Mouse (Mus musculus) c-Kit-negative CD71-positive TER-119-positive erythroid progenitor cells, embryonic 14.5 days (primary cell): Measurements from ENCODE around the gene Slit3.

Experiments
- DNase-seq: peaks from one replicate; pipeline ENCODE4 v3.0.0-alpha.2; 2013; ENCODE audit warnings: low read depth, low spot score

Gene Slit3

GRCm38 (mm10) chr11:35454191-35454725, 333.2 kb downstream of the Slit3 start:
- no peak for DNase-seq

- DNase-seq: no peak
Observed at GRCm38 (mm10) chr11:35454781-35455180, 333.8 kb downstream of the Slit3 start.

GRCm38 (mm10) chr11:35458068-35458467, 337.0 kb downstream of the Slit3 start:
- DNase-seq: no peak

GRCm38 (mm10) chr11:35466701-35467100, 345.7 kb downstream of the Slit3 start:
- no peak for DNase-seq

- DNase-seq: no peak
Observed at GRCm38 (mm10) chr11:35468847-35469246, 347.8 kb downstream of the Slit3 start.

GRCm38 (mm10) chr11:35469940-35470339, 348.9 kb downstream of the Slit3 start:
- DNase-seq: no peak

- no peak for DNase-seq
Observed at GRCm38 (mm10) chr11:35470853-35471252, 349.8 kb downstream of the Slit3 start.

GRCm38 (mm10) chr11:35472842-35473616, 352.0 kb downstream of the Slit3 start:
- no peak for DNase-seq

GRCm38 (mm10) chr11:35473617-35473996, 352.6 kb downstream of the Slit3 start:
- no peak for DNase-seq

- no peak for DNase-seq
Observed at GRCm38 (mm10) chr11:35480146-35480545, 359.1 kb downstream of the Slit3 start.

GRCm38 (mm10) chr11:35481611-35482363, 360.8 kb downstream of the Slit3 start:
- no peak for DNase-seq

GRCm38 (mm10) chr11:35487966-35488365, 366.9 kb downstream of the Slit3 start:
- DNase-seq: no peak

GRCm38 (mm10) chr11:35491701-35492100, 370.7 kb downstream of the Slit3 start:
- no peak for DNase-seq

GRCm38 (mm10) chr11:35496874-35497273, 375.9 kb downstream of the Slit3 start:
- no peak for DNase-seq

- no peak for DNase-seq
Observed at GRCm38 (mm10) chr11:35497961-35498360, 376.9 kb downstream of the Slit3 start.

GRCm38 (mm10) chr11:35502128-35502527, 381.1 kb downstream of the Slit3 start:
- no peak for DNase-seq

- no peak for DNase-seq
Observed at GRCm38 (mm10) chr11:35504051-35504450, 383.0 kb downstream of the Slit3 start.

- DNase-seq: no peak
Observed at GRCm38 (mm10) chr11:35504916-35505315, 383.9 kb downstream of the Slit3 start.

- DNase-seq: no peak
Observed at GRCm38 (mm10) chr11:35505316-35505715, 384.3 kb downstream of the Slit3 start.

- DNase-seq: no peak
Observed at GRCm38 (mm10) chr11:35505817-35506216, 384.8 kb downstream of the Slit3 start.

GRCm38 (mm10) chr11:35507781-35508390, 386.9 kb downstream of the Slit3 start:
- DNase-seq: no peak

GRCm38 (mm10) chr11:35512686-35513085, 391.7 kb downstream of the Slit3 start:
- DNase-seq: no peak
